Mouse (Mus musculus) left cerebral cortex, adult 8-10 months (tissue): ENCODE measurements around the gene Gm15319. TPM values are rescaled to one million over a fixed set of nuclear protein-coding genes. Genes with fewer than 3 reads are reported as not detected.
"Not testable (repeated sequence)": the region's sequence is repeated elsewhere in the genome, so short reads cannot be mapped to it uniquely, and the experiment has no call there.

Source experiments
- DNase-seq, 2 experiments: peaks; one replicate each; pipeline ENCODE4 v3.0.0; 2022; ENCODE audit warnings: low spot score in 2 of 2
- total RNA-seq, 4 experiments: library from RNA; stranded (reverse); gene quantifications; 2 replicates each; pipeline ENCODE4 v1.2.4; 2022

Gene Gm15319
- total RNA-seq, 4 experiments from 2014 or later = 2.4 to 3.8 (median 3.3) TPM

- DNase-seq = peak; percentile 47 to 54
Observed at GRCm38 (mm10) chr8:20297939-20298505, 65.0 kb downstream of the Gm15319 start.

GRCm38 (mm10) chr8:20296803-20297702 is 66.0 kb downstream of the Gm15319 start:
- peak; percentile 60 to 79 for DNase-seq

GRCm38 (mm10) chr8:20295881-20296280 is 67.1 kb downstream of the Gm15319 start:
- DNase-seq = not testable (repeated sequence)

- not testable (repeated sequence) for DNase-seq
Observed at GRCm38 (mm10) chr8:20294826-20295225, 68.2 kb downstream of the Gm15319 start.

- not testable (repeated sequence) for DNase-seq
Observed at GRCm38 (mm10) chr8:20293966-20294365, 69.0 kb downstream of the Gm15319 start.

GRCm38 (mm10) chr8:20290015-20290414 is 73.0 kb downstream of the Gm15319 start:
- not testable (repeated sequence) for DNase-seq

GRCm38 (mm10) chr8:20288878-20289277 is 74.1 kb downstream of the Gm15319 start:
- DNase-seq = not testable (repeated sequence)

- DNase-seq = not testable (repeated sequence)
Observed at GRCm38 (mm10) chr8:20287706-20288105, 75.3 kb downstream of the Gm15319 start.
